Mouse (Mus musculus): ENCODE measurements around the gene Snx33.
A peak's percentile ranks its signal among the peaks of the same experiment; 100 is the strongest.
"Not testable (repeated sequence)": the region's sequence is repeated elsewhere in the genome, so short reads cannot be mapped to it uniquely, and the experiment has no call there.

Snx33 gene

GRCm38 (mm10) chr9:56928041-56928811 is at the start of gene Snx33:
TSS of gene Snx33 (minus strand) at chr9:56928371.
- DNase-seq = peak; percentile 95 to 97

- no peak for DNase-seq
These were observed 47.0 kb upstream of the Snx33 start for GRCm38 (mm10) chr9:56975199-56975598.

- no peak for DNase-seq
These were observed 45.9 kb upstream of the Snx33 start for GRCm38 (mm10) chr9:56973960-56974524.

GRCm38 (mm10) chr9:56970158-56970557 is 42.0 kb upstream of the Snx33 start:
- DNase-seq = no peak

- no peak for DNase-seq
These were observed 33.4 kb upstream of the Snx33 start for GRCm38 (mm10) chr9:56961591-56961990.

- no peak for DNase-seq
These were observed 30.5 kb upstream of the Snx33 start for GRCm38 (mm10) chr9:56958689-56959088.

GRCm38 (mm10) chr9:56956966-56957675 is 28.9 kb upstream of the Snx33 start:
- DNase-seq = no peak

- no peak for DNase-seq
These were observed 25.4 kb upstream of the Snx33 start for GRCm38 (mm10) chr9:56953562-56953961.

- peak; percentile 98 to 99 for DNase-seq
These were observed 22.5 kb upstream of the Snx33 start, which contains the start of gene Snupn for GRCm38 (mm10) chr9:56950414-56951400. TSS of gene Snupn (plus strand) at chr9:56950878.

GRCm38 (mm10) chr9:56949767-56950166 is 21.6 kb upstream of the Snx33 start:
- DNase-seq = peak in 1 of 2 experiments; percentile 5

- not testable (repeated sequence) for DNase-seq
These were observed 20.5 kb upstream of the Snx33 start for GRCm38 (mm10) chr9:56948699-56949098.

GRCm38 (mm10) chr9:56947481-56947880 is 19.3 kb upstream of the Snx33 start:
- DNase-seq = peak in 1 of 2 experiments; percentile 38

GRCm38 (mm10) chr9:56938374-56938773 is 10.2 kb upstream of the Snx33 start:
- peak; percentile 17 to 57 for DNase-seq

- DNase-seq = peak; percentile 93 to 96
These were observed 9.3 kb upstream of the Snx33 start, which contains the start of gene Imp3 for GRCm38 (mm10) chr9:56937223-56938160. TSS of gene Imp3 (plus strand) at chr9:56937475.

GRCm38 (mm10) chr9:56936861-56937222 is 8.7 kb upstream of the Snx33 start:
- no peak for DNase-seq

- DNase-seq = no peak
These were observed 2.4 kb upstream of the Snx33 start for GRCm38 (mm10) chr9:56930556-56930955.

- no peak for DNase-seq
These were observed 1.3 kb upstream of the Snx33 start for GRCm38 (mm10) chr9:56929496-56929895.

GRCm38 (mm10) chr9:56927191-56928012 is 769 bp downstream of the Snx33 start:
- peak; percentile 73 to 77 for DNase-seq

- no peak for DNase-seq
These were observed 1.8 kb downstream of the Snx33 start for GRCm38 (mm10) chr9:56926387-56926786.

GRCm38 (mm10) chr9:56926025-56926360 is 2.2 kb downstream of the Snx33 start:
- no peak for DNase-seq
